Mouse (Mus musculus) liver, embryonic 15.5 days (tissue): ENCODE results near the gene Fam167b. TPM values are rescaled to one million over a fixed set of nuclear protein-coding genes. Genes with fewer than 3 reads are reported as not detected.
"Not testable (repeated sequence)": the region's sequence is repeated elsewhere in the genome, so short reads cannot be mapped to it uniquely, and the experiment has no call there.

ENCODE experiments used
- ATAC-seq: fragments of 200-750 bp; cut with Nextera tagmentation; 2 replicates; pipeline ENCODE4 v1.8.0; 2017; ENCODE audit warnings: moderate number of reproducible peaks, mild to moderate bottlenecking, moderate library complexity; ENCODE audit not compliant: insufficient read depth
- H3K27ac ChIP-seq: fragments of 300-500 bp; sonication (generic); replicated peaks from 2 replicates; pipeline ENCODE4 v1.5.1; 2015; ENCODE audit warnings: mild to moderate bottlenecking, inconsistent platforms
- H3K27me3 ChIP-seq: fragments of 300-500 bp; sonication (generic); 2 replicates; pipeline ENCODE4 v1.6.1; 2015; ENCODE audit warnings: mild to moderate bottlenecking, inconsistent platforms
- H3K36me3 ChIP-seq: fragments of 300-500 bp; sonication (generic); replicated peaks from 2 replicates; pipeline ENCODE4 v1.6.1; 2015; ENCODE audit warnings: moderate library complexity, mild to moderate bottlenecking, inconsistent platforms
- H3K4me1 ChIP-seq: fragments of 300-500 bp; sonication (generic); replicated peaks from 2 replicates; pipeline ENCODE4 v1.6.1; 2015; ENCODE audit warnings: inconsistent platforms
- H3K4me2 ChIP-seq: fragments of 300-500 bp; sonication (generic); 2 replicates; pipeline ENCODE4 v1.6.1; 2015; ENCODE audit warnings: moderate library complexity, mild to moderate bottlenecking, inconsistent platforms
- H3K4me3 ChIP-seq: fragments of 300-500 bp; sonication (generic); replicated peaks from 2 replicates; pipeline ENCODE4 v1.5.1; 2015; ENCODE audit warnings: mild to moderate bottlenecking, inconsistent platforms
- H3K9ac ChIP-seq: fragments of 300-500 bp; sonication (generic); 2 replicates; pipeline ENCODE4 v1.6.1; 2015; ENCODE audit warnings: moderate library complexity, mild to moderate bottlenecking, inconsistent platforms
- H3K9me3 ChIP-seq: fragments of 300-500 bp; sonication (generic); replicated peaks from 2 replicates; pipeline ENCODE4 v1.6.1; 2016; ENCODE audit warnings: inconsistent platforms
- WGBS: fragments of 180-500 bp; shearing (Covaris S2); methylation state at CpG from one replicate; pipeline ENCODE4 v1.1.7; 2015; ENCODE audit warnings: mixed read lengths; ENCODE audit not compliant: insufficient replicate concordance; 5-methylcytosine and 5-hydroxymethylcytosine counted together
- microRNA-seq: library from miRNA; unstranded; fragments of <30 nt; microRNA quantifications from one replicate; pipeline ENCODE4, GENCODE M21; 2016
- polyA plus RNA-seq: library from polyadenylated mRNA; unstranded; fragments of >200 nt; fragmentation: Nextera tagmentation; extraction: Ambion mirVana; gene quantifications from 2 replicates; pipeline ENCODE4 v1.2.1, GENCODE M21; 2015

Gene Fam167b
- polyA plus RNA-seq, 1 experiment from 2014 or later, result 7.2 TPM

DNA sequence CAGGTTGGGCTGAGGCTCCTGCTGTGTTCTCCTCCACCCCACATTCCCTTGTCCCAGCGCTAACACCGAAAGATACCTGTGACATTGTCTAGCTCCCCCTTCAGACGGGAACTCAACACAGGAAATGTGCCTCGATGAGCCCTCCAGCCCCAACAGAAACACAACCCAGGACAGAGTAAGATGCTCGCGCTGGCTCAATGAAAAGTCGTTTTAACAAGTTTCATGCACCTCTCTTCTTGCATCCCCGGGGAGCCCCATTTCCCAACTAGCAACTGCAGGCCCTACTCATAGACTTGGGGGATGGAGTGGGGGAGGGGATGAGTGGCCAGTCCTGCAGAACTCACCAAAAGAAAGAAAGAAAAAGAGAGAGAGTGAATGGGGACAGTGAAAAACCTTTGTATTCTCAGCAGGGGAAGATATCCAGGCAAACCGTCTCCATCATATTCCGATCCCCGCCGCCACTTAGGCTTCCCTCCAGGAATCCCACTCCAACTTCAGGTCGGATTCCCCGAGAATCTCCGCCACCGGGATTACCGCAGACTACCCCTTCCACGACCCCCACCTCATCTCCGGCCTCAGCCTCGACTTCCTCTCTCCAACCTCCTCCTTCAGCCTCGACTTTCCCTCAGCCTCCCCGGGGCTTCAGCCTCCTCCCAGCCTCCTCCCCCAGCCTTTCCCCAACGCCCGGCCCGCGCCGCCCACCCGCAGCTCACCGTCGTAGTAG, 36.3 kb downstream of the Fam167b start:
- Histone ChIP-seq H3K9ac (peak overlapping the region; percentile 96), H3K27me3 (no peaks in the 10 kb centered on the region), H3K9me3 (no peaks in the 10 kb centered on the region), H3K4me1 (peaks cover 45% of the 10 kb centered on the region), H3K36me3 (peaks cover 16% of the 10 kb centered on the region), H3K4me3 (peak overlapping the region; percentile 95), H3K4me2 (peak overlapping the region; percentile 82), H3K27ac (peak overlapping the region; percentile 94)
- ATAC-seq, result no peak; the same call in 1 of the 2 replicates
- under 1% methylated on average over 30 of the region's 30 CpGs for WGBS

- H3K36me3 ChIP-seq, result peaks cover 33% of the 10 kb centered on the region
- H3K4me1 ChIP-seq, result peaks cover 47% of the 10 kb centered on the region
- no peak for ATAC-seq
- H3K9ac ChIP-seq, result no peak overlapping the region
- WGBS, result 82% methylated on average over 6 of the region's 6 CpGs
- no peak overlapping the region for H3K27ac ChIP-seq
- no peaks in the 10 kb centered on the region for H3K9me3 ChIP-seq
- no peaks in the 10 kb centered on the region for H3K27me3 ChIP-seq
- no peak overlapping the region for H3K4me2 ChIP-seq
- no peak overlapping the region for H3K4me3 ChIP-seq
Observed at GRCm38 (mm10) chr4:129540012-129540411, 38.3 kb downstream of the Fam167b start.

DNA sequence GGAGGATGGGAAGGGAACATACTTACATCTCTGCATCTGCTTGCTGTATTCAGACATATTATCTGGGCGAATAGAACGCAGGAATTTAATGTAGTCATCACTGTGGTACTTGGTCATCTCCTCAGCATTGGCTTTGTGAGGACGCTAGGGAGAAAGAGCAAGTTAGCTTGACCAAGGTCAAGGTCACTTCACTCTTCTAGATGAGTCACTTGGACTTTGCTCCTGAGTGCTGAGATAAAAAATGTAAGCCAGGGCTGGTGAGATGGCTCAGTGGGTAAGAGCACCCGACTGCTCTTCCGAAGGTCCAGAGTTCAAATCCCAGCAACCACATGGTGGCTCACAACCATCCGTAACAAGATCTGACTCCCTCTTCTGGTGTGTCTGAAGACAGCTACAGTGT, 49.4 kb downstream of the Fam167b start:
- H3K4me3 ChIP-seq, H3K9ac ChIP-seq, H3K4me2 ChIP-seq, H3K27me3 ChIP-seq, H3K9me3 ChIP-seq, ATAC-seq, H3K4me1 ChIP-seq, H3K27ac ChIP-seq: not testable (repeated sequence)
- 84% methylated on average over 6 of the region's 6 CpGs for WGBS
- H3K36me3 ChIP-seq, result peaks cover 85% of the 10 kb centered on the region

Small RNA genes within 50 kb of the gene (microRNA-seq; reads per million reads assigned to microRNA genes)
- not detected for gene Mir8119

Other genes starting within 250 kb of the Fam167b start
- 222 and 261 TPM in 2 replicates for gene Rbbp4, start 243.2 kb downstream of the Fam167b start, polyA plus RNA-seq
- gene Zbtb8os, start 242.9 kb downstream of the Fam167b start, polyA plus RNA-seq, result 23.5 and 23.8 TPM in 2 replicates
- gene Zbtb8a, start 200.4 kb downstream of the Fam167b start, polyA plus RNA-seq, result 2.3 TPM in 2 replicates
- 0.79 and 1.2 TPM in 2 replicates for gene Zbtb8b, start 137.7 kb downstream of the Fam167b start, polyA plus RNA-seq
- 71.8 and 82.6 TPM in 2 replicates for gene Bsdc1, start 117.0 kb downstream of the Fam167b start, polyA plus RNA-seq
- 0.09 and 0.12 TPM in 2 replicates for gene Tssk3, start 87.5 kb downstream of the Fam167b start, polyA plus RNA-seq
- 0.28 and 0.82 TPM in 2 replicates for gene Fam229a, start 87.4 kb downstream of the Fam167b start, polyA plus RNA-seq
- gene Marcksl1, start 65.0 kb downstream of the Fam167b start, polyA plus RNA-seq, result 51.3 and 52.7 TPM in 2 replicates
- gene Hdac1, start 35.8 kb downstream of the Fam167b start, polyA plus RNA-seq, result 98.9 and 100 TPM in 2 replicates
- 2.4 and 3.3 TPM in 2 replicates for gene Lck, start 4.9 kb downstream of the Fam167b start, polyA plus RNA-seq
- gene Eif3i, start 22.1 kb upstream of the Fam167b start, polyA plus RNA-seq, result 156 and 159 TPM in 2 replicates
- 113 and 115 TPM in 2 replicates for gene Tmem234, start 22.1 kb upstream of the Fam167b start, polyA plus RNA-seq
- 0.70 and 0.86 TPM in 2 replicates for gene Dcdc2b, start 35.7 kb upstream of the Fam167b start, polyA plus RNA-seq
- 7.3 and 9.5 TPM in 2 replicates for gene Iqcc, start 40.5 kb upstream of the Fam167b start, polyA plus RNA-seq
- gene Ccdc28b, start 45.4 kb upstream of the Fam167b start, polyA plus RNA-seq, result 10.3 and 12.2 TPM in 2 replicates
- 23.0 and 26.7 TPM in 2 replicates for gene Txlna, start 62.5 kb upstream of the Fam167b start, polyA plus RNA-seq
- 6.0 and 6.8 TPM in 2 replicates for gene Kpna6, start 94.2 kb upstream of the Fam167b start, polyA plus RNA-seq
- 2.5 and 3.5 TPM in 2 replicates for gene Tmem39b, start 118.3 kb upstream of the Fam167b start, polyA plus RNA-seq
- 25.7 and 26.1 TPM in 2 replicates for gene Khdrbs1, start 163.8 kb upstream of the Fam167b start, polyA plus RNA-seq
- gene Ptp4a2, start 232.7 kb upstream of the Fam167b start, polyA plus RNA-seq, result 140 and 174 TPM in 2 replicates